Mouse (Mus musculus): ENCODE data around the gene Kcnk5.

GRCm38 (mm10) chr14:20169251-20169650, 12.4 kb downstream of the Kcnk5 start:
- TF ChIP-seq CTCF (IDR thresholded peaks at IDR 0.05; ENCODE audit: insufficient read depth, low read depth, low read length): no peak
- no peak for TF ChIP-seq POLR2A (IDR thresholded peaks at IDR 0.05; ENCODE audit: insufficient read depth, low read depth, low read length)
